Mouse (Mus musculus): ENCODE data around the gene Pacsin1.
A peak's percentile ranks its signal among the peaks of the same experiment; 100 is the strongest.

DNA sequence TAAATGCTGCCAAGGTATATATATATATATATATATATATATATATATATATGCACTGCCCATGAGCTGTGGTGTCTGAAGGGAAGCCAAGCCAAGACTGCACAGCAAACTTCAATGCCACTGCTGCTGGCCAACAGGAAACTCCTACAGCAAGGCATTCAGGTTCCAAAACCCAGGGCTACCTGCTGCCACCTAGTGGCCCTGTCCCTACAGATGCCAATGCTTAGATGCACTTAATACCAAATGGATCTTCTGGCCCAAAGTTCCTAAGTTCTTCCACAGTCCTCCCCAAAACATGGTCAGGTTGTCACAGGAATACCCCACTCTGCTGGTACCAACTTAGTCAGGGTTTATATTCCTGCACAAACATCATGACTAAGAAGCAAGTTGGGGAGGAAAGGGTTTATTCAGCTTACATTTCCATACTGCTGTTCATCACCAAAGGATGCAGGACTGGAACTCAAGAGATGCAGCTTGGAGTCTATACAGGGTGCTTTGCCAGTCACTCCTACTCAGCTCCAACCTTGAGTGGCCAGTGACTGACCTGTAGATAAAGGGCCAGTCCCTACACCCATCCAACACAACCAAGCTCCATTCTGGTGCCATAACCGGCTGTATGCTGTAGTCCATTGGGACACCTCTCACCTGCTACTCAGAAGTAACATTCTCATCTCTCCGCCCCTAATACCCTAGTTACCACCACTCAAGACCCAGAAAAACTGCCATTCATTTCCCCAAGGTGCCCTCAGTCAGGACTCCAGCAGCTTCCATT, 25.9 kb upstream of the Pacsin1 start:
- TF ChIP-seq POLR2A (IDR thresholded peaks at IDR 0.05; ENCODE audit: control insufficient read depth, extremely low read depth, insufficient read depth, low read length, poor library complexity) (no peak), CTCF (IDR thresholded peaks at IDR 0.05; ENCODE audit: borderline replicate concordance, control insufficient read depth, extremely low read depth, insufficient read depth, low read length, poor library complexity) (peak; percentile 55; the same call in 1 of the 2 replicates)

All from thymus, adult 2 months (tissue).